Mouse (Mus musculus) gastrocnemius, adult 2 months (tissue): ENCODE data around the gene Mrps21. TPM values are rescaled to one million over a fixed set of nuclear protein-coding genes. Genes with fewer than 3 reads are reported as not detected.
A peak's percentile ranks its signal among the peaks of the same experiment; 100 is the strongest.
"Not testable (repeated sequence)": the region's sequence is repeated elsewhere in the genome, so short reads cannot be mapped to it uniquely, and the experiment has no call there.

Experiments used
- DNase-seq: peaks from one replicate; pipeline ENCODE4 v3.0.0; 2022
- H3K27ac ChIP-seq: fragments of 200-600 bp; 2 replicates; pipeline ENCODE4 v1.8.1; 2022; ENCODE audit warnings: mild to moderate bottlenecking
- H3K4me3 ChIP-seq: fragments of 200-600 bp; 2 replicates; pipeline ENCODE4 v1.8.1; 2022; ENCODE audit warnings: mild to moderate bottlenecking, moderate library complexity
- CTCF ChIP-seq: fragments of 200-600 bp; IDR thresholded peaks from 2 replicates; pipeline ENCODE4 v1.8.1; 2022; ENCODE audit warnings: antibody characterized with exemption, mild to moderate bottlenecking, moderate library complexity
- intact Hi-C: fragments of 180-260 bp; cut with DNase I; formaldehyde crosslinking; loops from one replicate; pipeline ENCODE4 v1.15.1; 2025
- long read RNA-seq, 2 experiments: library from polyadenylated mRNA; stranded (forward); transcript quantifications; one replicate each; pipeline ENCODE4 v2.0.0; 2021
- total RNA-seq, 2 experiments: library from RNA; stranded (reverse); gene quantifications; 2 replicates each; pipeline ENCODE4 v1.2.3; 2021

The Mrps21 gene
- total RNA-seq: 100 to 1,000 TPM; 303 to 336 TPM
- long read RNA-seq, experiment 1, transcript Mrps21-201 (3 exons, 488 nt): major isoform, 187 of 208 reads
- long read RNA-seq, experiment 1, transcript Mrps21-202 (2 exons, 405 nt): minor isoform, 16 of 208 reads
- long read RNA-seq, experiment 1, partial matches to known transcripts: 0 of 208 reads
- long read RNA-seq, experiment 1, other reads (novel, unspliced or antisense): 5 of 208 reads
- long read RNA-seq, experiment 2, transcript Mrps21-201 (3 exons, 488 nt): major isoform, 221 of 249 reads
- long read RNA-seq, experiment 2, transcript Mrps21-202 (2 exons, 405 nt): minor isoform, 25 of 249 reads
- long read RNA-seq, experiment 2, partial matches to known transcripts: 2 of 249 reads
- long read RNA-seq, experiment 2, other reads (novel, unspliced or antisense): 1 of 249 reads

DNA sequence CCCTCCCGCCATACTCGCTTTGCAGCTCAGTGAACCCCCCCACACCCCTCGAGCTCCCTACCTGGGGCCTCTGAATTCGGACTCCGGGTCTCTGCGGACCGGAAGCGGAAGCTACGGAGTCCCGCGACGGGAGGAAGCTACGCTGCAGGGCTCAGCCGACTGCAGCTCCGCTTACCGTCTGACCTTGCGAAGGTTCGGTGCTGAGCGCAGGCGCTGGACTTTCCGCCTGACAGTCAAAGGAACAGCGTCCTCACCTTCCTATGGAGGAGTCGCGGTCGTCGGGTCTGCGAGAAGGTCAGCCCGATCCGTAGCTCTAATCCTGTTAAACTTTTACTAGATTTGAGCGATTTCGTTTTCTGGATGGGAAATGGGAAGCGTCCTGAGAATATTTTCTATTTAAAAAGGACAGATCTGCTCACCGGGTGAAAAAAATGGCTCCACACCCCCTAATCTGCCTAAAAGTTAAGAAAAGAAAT is at the start of gene Mrps21:
Gene Mrps21, minus strand, starts transcription at position 128 of the 476 bp plus-strand sequence.
- TF ChIP-seq CTCF: no peak
- peak; percentile 93 for DNase-seq
- Histone ChIP-seq H3K4me3 (peak within 1 kb of the TSS; percentile 85), H3K27ac (peak within 1 kb of the TSS; percentile 95)
- intact Hi-C loops: no loop called here

DNA sequence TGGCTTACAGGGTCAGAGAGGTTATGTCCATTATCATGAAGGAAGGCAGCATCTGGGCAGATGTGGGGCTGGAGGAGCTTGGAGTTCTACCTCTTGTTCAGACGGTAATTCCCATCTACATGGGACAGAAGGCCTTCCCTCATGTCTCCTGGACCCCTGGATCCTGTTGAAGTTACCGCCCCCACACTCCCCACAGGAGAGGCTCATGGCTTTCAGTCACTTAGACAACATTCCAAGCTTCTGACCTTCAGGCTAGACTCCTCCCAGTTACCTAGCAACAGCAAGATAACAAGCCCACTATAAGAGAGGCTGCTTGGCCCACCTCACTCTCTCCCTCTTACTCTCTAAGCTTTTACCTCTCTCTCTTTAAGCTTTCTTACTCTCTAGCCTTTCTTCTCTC is 49.2 kb upstream of the Mrps21 start:
- H3K27ac ChIP-seq, intact Hi-C loops, H3K4me3 ChIP-seq, DNase-seq: not testable (repeated sequence)

DNA sequence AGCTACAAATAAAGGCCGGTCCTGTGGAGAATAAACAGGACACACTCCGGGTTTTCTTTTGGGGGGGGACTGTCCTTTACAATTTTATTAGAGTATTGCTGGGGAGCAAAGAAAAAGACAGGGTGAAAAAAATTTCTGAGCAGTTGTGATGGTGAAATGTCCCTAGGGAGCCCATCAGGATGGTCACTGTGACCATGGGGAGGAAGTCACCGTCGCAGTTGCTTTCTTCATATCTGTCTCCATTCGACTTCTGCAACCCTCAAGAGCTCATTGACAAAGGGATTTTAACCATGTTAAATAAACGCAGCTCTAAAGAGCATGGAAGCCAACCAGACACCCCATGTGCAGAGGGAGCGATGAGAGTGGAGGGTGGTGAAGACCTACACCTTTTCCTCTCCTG is 45.4 kb upstream of the Mrps21 start:
- no peak for DNase-seq
- no peak overlapping the region for H3K4me3 ChIP-seq
- intact Hi-C loops: no loop called here
- no peak overlapping the region for H3K27ac ChIP-seq
- TF ChIP-seq CTCF: no peak

DNA sequence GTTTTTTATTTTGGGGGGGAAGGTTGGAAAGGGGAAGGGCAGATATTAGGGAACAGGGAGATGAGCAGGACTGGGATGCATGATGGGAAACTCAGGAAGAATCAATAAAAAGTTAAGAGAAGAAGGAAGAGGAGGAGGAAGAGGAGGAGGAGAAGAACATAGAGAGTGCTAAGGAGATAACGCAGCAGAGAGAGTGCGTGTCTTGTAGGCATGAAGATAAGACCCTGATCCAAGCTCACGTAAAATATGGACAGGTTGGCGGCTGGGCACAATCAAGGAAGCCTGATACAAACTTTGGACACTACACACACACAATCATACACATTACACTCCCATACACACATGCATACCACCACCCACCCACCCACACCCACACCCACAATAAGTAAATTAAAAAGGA is 43.4 kb upstream of the Mrps21 start:
- no peak for DNase-seq
- H3K4me3 ChIP-seq: no peak overlapping the region
- intact Hi-C loops: no loop called here
- no peak overlapping the region for H3K27ac ChIP-seq
- TF ChIP-seq CTCF: no peak

DNA sequence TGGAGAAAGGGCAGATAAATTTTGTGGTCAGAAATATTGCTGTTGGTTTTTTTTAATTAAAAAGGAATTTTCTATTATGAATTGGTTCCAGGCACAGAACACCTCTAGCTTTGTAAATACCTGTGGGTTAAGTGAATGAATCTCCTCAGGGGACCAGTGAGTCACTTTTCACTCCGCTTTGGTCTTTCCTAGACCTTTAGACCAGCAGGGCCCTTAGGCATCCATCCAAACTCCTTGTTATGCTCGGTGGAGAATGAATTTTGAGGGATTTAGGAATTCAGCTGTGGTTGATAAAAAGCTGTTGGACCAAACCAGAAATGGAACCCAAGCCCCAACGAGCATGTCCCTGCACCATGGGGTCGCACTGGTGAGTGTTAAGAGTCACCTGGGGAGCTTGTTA is 36.3 kb upstream of the Mrps21 start:
- intact Hi-C loops: loop anchor here (1.0 kb wide), 1 partner anchor 47 kb away; no protein-coding TSS in a partner anchor
- Histone ChIP-seq H3K27ac (no peak overlapping the region), H3K4me3 (no peak overlapping the region)
- TF ChIP-seq CTCF: no peak
- no peak for DNase-seq

DNA sequence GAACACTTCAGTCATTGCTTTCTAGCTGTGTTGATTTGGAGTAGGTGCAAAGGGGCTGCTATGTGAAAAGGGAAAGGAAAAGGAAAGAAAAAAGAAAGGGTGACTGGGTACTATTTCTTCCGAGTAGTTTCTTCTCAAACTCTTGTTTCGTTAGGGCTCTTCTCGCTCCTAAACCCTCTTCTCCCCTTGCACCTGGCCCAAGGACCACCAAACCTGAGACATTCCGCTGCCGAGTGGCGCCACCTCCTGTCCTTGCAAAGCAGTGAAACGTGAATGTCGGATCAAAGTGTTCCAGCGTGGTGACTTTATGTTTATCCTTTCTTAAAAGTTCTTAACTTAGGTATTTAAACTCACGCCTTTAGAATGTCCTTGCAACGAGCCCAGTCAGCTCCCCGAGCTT is 35.5 kb upstream of the Mrps21 start:
- intact Hi-C loops: loop anchor here (1.0 kb wide), 2 partner anchors 24 to 47 kb away; no protein-coding TSS in a partner anchor
- DNase-seq: peak; percentile 63
- H3K27ac ChIP-seq: 0 out of 2 replicates have a peak overlapping the region, but pooled peaks have one; percentile 17
- TF ChIP-seq CTCF: peak; percentile 91
- H3K4me3 ChIP-seq: peak overlapping the region; percentile 68

DNA sequence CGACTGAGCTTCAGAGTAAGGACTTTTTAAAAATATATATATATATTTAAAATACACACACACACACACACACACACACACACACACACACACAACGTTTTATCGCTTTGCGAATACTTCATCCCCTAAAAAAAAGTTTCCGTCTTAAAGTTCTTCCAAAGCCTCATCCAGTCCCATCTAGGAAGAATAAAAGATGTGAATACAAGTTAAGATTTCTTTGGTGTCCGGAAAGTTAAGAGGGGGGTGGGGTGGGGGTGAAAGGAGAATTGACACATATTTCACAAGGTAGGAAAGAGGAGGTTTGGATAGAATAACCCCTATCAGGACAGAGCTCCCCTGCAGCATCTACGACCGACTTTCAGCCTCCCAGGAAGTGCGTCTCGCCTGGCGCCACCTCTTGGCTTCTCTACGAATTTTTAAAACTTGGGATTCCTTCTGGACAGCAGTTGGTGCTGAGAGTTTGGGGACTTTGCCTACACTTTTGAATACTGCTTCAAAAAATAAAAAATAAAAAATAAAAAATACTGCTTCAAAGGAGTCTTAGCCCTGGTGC is 34.7 kb upstream of the Mrps21 start:
- Histone ChIP-seq H3K27ac (0 out of 2 replicates have a peak overlapping the region, but pooled peaks have one; percentile 35), H3K4me3 (peak overlapping the region; percentile 80)
- DNase-seq: peak; percentile 73
- intact Hi-C loops: loop anchor here (1.0 kb wide), 1 partner anchor 23 kb away; no protein-coding TSS in a partner anchor
- TF ChIP-seq CTCF: peak; percentile 66

DNA sequence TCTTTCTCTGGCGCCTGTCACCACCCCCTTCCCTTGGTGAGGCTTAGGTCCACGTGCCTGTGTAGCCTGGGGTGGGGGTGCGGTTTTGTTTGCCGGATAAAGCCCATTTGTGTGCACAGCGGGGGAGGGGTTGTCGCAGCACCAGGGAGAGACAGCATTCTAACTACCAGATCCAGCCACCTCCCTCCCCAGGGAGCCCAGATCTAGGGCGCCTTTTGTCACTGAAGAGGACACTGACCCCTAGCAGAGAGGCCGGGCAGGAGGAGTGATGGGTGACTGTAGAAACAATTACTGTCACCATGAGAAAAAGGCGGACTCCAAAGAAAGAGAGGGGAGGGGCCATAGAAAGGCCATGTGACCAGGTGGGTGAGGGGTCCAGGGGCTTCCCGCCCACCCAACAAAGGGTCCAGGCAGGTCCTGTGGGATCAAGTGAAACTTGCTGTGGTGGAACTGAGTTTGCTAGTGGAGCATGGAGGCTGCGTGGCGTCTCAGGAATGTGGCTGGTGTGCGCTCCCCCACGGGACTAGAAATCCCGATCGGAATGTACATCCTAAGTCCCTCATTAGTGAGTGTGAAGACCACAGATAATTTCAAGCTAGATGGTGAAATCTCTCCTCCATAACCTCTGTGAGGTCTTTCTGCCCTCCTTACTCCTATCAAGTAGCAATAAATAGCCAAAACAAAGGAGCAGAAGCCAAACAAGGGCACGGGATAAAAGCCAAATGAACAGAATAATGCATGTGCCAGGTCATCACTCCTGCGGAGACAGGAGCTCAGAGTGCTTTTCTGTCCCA is 34.0 kb upstream of the Mrps21 start:
- Histone ChIP-seq H3K27ac (peak overlapping the region; percentile 87), H3K4me3 (peak overlapping the region; percentile 80)
- intact Hi-C loops: no loop called here
- peak; percentile 49 for DNase-seq
- no peak for TF ChIP-seq CTCF

DNA sequence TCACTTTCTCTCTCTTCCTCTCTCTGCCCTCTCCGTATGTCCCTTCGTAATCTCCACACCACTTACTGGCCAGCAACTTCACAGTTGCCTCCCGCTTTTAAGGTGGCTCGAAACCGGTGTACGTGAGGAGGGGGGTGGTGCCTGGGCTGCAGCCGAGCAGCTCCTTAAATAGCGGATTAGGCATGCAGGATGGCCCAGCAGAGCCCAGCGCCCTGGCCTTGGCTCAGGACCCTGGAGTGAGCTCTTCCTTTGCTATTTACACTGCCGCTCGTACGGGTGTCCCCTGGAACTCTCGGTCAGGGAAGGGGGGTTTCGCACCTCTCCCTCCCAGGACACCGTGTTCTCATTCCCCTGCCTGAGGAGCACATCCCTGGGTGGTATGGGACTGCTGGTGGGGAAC is 33.2 kb upstream of the Mrps21 start, which contains the start of gene Car14:
Gene Car14, minus strand, starts transcription at position 124 of the 400 bp plus-strand sequence.
- peak; percentile 87 for DNase-seq
- no peak for TF ChIP-seq CTCF
- intact Hi-C loops: no loop called here
- peak within 1 kb of the TSS; percentile 87 for H3K27ac ChIP-seq
- peak within 1 kb of the TSS; percentile 80 for H3K4me3 ChIP-seq

DNA sequence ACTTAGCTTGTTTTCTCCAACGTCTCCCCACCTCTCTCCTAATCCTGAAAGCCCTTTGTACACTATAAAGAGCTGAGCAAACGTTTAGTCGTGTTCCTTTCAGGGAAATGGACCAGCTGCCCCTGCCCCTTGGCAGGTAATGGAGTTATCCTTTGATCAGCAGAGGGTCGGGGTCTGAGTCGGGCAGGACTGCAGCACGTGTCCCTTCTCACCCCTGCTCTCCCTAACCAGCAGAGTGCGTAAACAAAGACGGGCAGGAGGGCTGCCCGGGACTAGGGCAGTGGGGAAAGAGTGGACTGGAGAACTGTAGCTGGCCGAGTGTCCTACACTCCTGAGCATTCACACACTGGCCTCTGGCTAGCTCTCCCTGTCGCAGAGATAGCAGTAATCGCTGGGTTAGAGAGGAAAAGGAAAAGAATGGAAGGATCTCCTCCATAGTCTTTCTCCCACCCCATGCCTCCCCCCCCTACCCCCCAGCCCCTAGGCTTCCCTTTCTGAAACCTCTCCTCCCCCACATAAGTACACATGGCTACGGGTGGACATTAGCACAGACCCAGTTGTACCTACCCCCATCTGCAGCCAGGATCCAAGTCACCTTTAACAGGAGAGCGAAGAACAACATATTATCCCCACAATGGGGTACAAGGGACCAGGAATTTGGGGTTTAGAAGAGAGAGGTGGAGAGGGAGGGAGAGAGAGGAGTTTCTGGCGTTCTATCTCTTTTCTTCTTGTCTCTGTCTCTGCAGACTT is 32.6 kb upstream of the Mrps21 start:
- peak; percentile 54 for DNase-seq
- intact Hi-C loops: no loop called here
- H3K4me3 ChIP-seq: peak overlapping the region; percentile 80
- no peak for TF ChIP-seq CTCF
- H3K27ac ChIP-seq: peak overlapping the region; percentile 87

DNA sequence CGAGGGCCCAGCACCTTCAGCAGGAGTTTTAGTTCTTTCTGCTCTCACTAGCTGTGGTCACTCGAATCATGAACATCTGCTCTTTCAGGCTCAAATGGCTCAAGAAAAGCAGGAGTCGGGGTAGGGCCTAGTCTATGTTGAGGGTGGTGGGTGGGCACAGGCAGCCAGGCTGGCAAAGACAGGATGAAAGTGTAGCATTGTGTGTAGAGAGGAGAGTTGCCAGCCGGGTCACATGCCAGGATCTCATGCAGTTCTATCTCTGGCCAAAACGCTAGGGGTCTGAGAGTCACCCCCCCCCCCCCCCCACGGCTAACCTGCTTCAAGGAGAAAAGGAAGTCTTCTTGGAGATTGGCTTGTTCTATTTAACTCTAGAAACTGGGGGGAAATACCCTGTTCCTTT is 31.3 kb upstream of the Mrps21 start:
- H3K4me3 ChIP-seq: peak overlapping the region; percentile 80
- H3K27ac ChIP-seq: peak overlapping the region; percentile 87
- peak; percentile 58 for DNase-seq
- intact Hi-C loops: no loop called here
- TF ChIP-seq CTCF: no peak

DNA sequence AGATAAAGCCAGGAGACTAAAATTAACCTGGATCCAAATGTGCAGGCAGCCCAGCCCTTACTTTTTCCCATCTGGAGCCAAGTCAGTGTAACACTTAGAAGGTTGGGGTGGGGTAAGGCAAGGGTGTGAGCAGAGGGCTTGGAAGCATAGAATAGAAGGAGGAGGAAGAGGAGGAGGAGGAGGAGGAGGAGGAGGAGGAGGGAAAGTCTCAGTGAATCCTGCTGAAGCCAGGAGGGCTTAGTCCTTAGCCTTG is 31.0 kb upstream of the Mrps21 start:
- intact Hi-C loops: no loop called here
- TF ChIP-seq CTCF: no peak
- DNase-seq: peak; percentile 41
- H3K27ac ChIP-seq: peak overlapping the region; percentile 87
- H3K4me3 ChIP-seq: peak overlapping the region; percentile 80
